Mouse (Mus musculus) hindbrain, embryonic 16.5 days (tissue): ENCODE measurements around the gene Endou. TPM values are rescaled to one million over a fixed set of nuclear protein-coding genes. Genes with fewer than 3 reads are reported as not detected.

ENCODE experiments used
- polyA plus RNA-seq: library from polyadenylated mRNA; unstranded; fragments of >200 nt; fragmentation: Nextera tagmentation; extraction: Ambion mirVana; gene quantifications from 2 replicates; pipeline ENCODE4 v1.2.1, GENCODE M21; 2015

Gene Endou
- polyA plus RNA-seq, 1 experiment from 2014 or later = 0.14 TPM

Other genes with a start within 250 kb of the Endou start
- 32.8 and 33.8 TPM in 2 replicates for gene Rpap3, start 25.5 kb downstream of the Endou start, polyA plus RNA-seq
- 17.8 and 18.4 TPM in 2 replicates for gene Rapgef3, start 36.6 kb upstream of the Endou start, polyA plus RNA-seq
- gene Slc48a1, start 47.2 kb upstream of the Endou start, polyA plus RNA-seq = 118 and 122 TPM in 2 replicates
- gene Hdac7, start 113.2 kb upstream of the Endou start, polyA plus RNA-seq = 25.2 and 27.4 TPM in 2 replicates
- gene Vdr, start 179.3 kb upstream of the Endou start, polyA plus RNA-seq = 0.17 and 0.26 TPM in 2 replicates
- gene Tmem106c, start 232.9 kb upstream of the Endou start, polyA plus RNA-seq = 58.3 and 60.6 TPM in 2 replicates